Mouse (Mus musculus) liver, postnatal 0 days (tissue): ENCODE measurements at regions not wholly inside any gene's neighbourhood (a gene's known extent, or its start where the extent isn't known, plus 50 kb on each side); places are given as distances from the start of the nearest gene placed in this dataset.

ENCODE experiments used
- CTCF ChIP-seq: sonication (generic); IDR thresholded peaks from 2 replicates; pipeline ENCODE4 v1.5.1; 2016; ENCODE audit warnings: antibody characterized with exemption, low read depth
- EP300 ChIP-seq: IDR thresholded peaks from 2 replicates; pipeline ENCODE4 v1.6.1; 2016; ENCODE audit warnings: antibody characterized with exemption, low read depth, mild to moderate bottlenecking

DNA sequence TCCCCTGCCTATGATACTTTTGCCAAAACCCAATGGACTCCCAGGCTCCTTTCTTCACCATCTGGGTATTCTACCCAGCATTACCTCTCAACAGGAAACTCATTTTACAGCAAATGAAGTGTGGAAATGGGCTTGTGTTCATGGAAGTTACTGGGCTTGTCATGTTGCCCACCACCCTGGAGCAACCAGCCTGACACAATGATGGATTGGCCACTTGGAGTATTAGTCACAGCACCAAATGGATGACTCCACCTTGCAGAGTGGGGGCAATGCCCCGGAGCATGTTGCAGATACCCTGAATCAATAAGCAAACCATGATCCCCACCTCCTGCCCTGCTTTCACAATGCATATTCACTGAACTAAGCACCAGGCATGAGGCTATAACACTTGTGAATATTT, 543.5 kb downstream of the Adgrl2 start:
- no peak for TF ChIP-seq EP300
- TF ChIP-seq CTCF: no peak
